Mouse (Mus musculus): Measurements from ENCODE around the gene Zfp667.
"Not testable (repeated sequence)": the region's sequence is repeated elsewhere in the genome, so short reads cannot be mapped to it uniquely, and the experiment has no call there.

Zfp667 gene

DNA sequence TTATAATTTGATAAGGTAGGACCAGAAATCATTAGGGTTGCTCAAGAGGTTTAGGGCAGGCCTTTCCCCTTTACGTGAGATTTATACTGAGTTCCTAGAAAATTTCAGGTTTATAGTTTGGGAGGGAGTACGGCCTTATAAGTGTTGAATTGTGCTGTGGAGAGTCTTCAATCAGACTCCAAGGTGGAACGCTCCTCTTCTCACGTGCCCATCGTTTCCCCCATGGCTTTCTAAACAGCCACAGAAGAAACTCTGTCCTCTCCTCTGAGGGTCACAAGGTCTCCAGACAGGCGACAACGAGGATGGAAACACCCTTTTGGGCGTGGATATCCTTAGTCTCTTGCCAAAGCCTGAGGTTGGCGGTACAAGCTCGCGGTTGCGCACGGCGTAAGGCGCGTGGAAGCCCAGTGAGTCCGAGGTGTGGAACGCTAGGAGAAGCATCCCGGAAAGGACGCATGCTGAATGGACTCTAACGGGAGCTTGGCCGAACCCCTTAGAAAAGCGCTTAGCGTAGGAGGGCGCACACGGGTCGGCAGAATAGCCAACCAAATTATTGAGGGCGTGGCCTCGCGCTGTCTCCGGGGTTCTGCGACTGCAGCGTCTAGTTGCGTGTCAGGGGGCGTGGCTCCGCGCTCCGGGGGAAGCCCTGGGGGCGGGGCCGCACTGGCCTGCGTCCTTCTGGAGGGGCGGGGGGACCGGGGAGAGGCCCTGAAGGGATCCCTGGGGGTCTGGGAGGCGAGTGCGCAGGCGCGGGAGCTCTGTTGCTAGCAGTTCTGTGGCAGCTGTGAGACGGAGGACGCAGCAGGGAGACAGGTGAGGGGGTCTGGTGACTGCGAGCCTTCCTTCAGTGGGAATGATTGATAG is at the start of gene Zfp667:
Gene Zfp667, plus strand, starts transcription at position 738 of the 864 bp plus-strand sequence.
- DNase-seq (ENCODE audit: low read depth, low spot score), result peak; percentile 99

- no peak for DNase-seq (ENCODE audit: low read depth, low spot score)
Measured at GRCm38 (mm10) chr7:6239787-6240186, 46.6 kb upstream of the Zfp667 start.

- peak; percentile 60 for DNase-seq (ENCODE audit: low read depth, low spot score)
Measured at GRCm38 (mm10) chr7:6240841-6241425, 45.4 kb upstream of the Zfp667 start.

DNA sequence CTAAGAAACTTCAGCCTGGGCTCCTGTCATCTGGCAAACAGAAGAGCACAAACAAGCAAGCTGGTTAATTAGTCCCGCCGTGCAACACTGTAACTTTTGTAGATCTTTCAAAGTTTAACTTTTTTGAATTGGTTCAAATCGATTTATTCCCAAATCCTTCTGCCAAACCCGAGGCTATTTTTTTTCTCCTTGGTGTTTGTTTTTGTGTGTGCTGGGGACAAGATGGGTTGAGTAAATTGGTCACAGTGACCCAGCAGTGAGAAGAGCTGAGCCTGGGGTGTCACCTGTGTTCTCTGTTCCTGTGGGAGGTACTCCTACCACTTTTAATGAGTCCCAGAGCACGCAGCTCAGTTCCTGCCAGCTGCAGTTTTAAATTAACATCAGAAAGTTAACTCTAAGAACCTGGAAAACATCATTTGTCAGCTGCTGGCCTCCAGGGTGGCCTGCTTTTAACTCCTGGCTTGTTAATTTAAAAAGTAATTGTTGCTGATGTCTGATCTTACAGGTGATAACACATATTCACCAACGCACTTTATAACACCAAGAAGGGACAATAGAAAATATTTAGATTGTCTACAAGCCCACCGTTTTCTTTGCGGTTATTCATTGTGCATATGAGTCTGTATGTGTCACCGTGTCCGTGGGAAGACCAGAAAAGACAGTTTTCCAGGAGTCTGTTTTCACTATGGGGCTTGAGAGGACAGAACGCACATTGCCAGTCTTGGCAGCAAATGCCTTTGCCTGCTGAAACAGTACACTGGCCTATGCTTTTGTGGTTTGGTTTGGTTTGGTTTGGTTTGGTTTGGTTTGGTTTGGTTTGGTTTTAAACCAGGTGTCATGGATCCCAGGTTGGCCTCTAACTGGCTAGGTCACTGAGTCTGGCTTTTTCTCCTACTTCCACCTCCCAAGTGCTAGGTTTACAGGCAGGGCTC is 41.8 kb upstream of the Zfp667 start:
- DNase-seq (ENCODE audit: low read depth, low spot score), result no peak

GRCm38 (mm10) chr7:6252410-6252809 is 34.0 kb upstream of the Zfp667 start, which contains the start of gene Epp13:
Gene Epp13 (plus strand): TSS chr7:6252710.
- DNase-seq (ENCODE audit: low read depth, low spot score), result no peak

DNA sequence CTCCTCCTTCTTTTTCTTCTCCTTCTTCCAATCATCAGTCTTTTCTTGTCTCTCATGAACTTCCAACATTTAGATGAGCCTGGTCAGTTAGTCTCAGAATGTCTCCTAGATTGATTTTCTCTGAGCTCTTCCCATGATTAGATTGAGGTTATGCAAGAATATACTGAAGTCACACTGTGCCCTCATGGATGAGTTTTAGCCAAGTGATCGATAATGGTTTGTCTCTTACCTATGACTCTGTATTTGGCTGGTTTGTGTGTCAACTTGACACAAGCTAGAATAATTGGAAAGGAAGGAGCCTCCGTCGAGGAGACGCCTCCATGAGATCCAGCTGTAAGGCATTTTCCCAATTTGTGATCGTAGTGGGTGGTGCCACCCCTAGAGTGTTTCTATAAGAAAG is 31.9 kb upstream of the Zfp667 start:
- no peak for DNase-seq (ENCODE audit: low read depth, low spot score)

- DNase-seq (ENCODE audit: low read depth, low spot score), result no peak
Measured at GRCm38 (mm10) chr7:6257386-6257785, 29.0 kb upstream of the Zfp667 start.

GRCm38 (mm10) chr7:6258232-6259220 is 27.9 kb upstream of the Zfp667 start:
- no peak for DNase-seq (ENCODE audit: low read depth, low spot score)

DNA sequence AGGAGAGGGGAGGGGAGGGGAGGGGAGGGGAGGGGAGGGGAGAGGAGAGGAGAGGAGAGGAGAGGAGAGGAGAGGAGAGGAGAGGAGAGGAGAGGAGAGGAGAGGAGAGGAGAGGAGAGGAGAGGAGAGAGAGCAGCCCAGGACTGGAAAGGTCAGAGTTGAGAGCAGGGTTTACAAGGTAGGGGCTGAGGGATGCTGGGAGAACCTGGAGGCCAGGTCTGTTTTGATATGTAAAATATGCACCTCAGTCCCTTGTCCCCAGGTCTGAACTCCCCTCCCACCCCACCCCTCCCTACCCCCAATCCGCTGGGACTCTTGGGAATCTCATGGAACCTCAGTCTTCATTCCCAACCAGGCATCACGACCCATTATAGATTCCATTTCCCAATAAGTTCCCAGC is 26.4 kb upstream of the Zfp667 start:
- DNase-seq (ENCODE audit: low read depth, low spot score), result not testable (repeated sequence)

DNA sequence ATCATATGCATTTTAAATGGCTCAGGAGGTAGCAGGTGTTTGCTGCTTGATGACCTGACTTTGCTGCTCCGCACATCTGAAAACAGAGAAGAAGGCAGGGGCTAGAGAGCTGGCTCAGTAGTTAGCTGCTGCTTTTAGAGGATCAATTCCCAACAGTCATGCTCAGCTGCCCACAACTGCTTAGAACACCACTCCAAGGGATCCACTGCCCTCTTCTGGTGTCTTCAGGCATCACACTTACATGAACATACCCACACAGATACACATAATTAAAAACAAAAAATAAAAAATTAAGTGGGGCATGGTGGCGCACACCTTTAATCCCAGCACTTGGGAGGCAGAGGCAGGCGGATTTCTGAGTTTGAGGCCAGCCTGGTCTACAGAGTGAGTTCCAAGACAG is 24.3 kb upstream of the Zfp667 start:
- DNase-seq (ENCODE audit: low read depth, low spot score), result peak; percentile 38

GRCm38 (mm10) chr7:6262984-6263383 is 23.4 kb upstream of the Zfp667 start:
- DNase-seq (ENCODE audit: low read depth, low spot score), result no peak

GRCm38 (mm10) chr7:6265695-6266094 is 20.7 kb upstream of the Zfp667 start:
- peak; percentile 75 for DNase-seq (ENCODE audit: low read depth, low spot score)

- no peak for DNase-seq (ENCODE audit: low read depth, low spot score)
Measured at GRCm38 (mm10) chr7:6277906-6278305, 8.5 kb upstream of the Zfp667 start.

DNA sequence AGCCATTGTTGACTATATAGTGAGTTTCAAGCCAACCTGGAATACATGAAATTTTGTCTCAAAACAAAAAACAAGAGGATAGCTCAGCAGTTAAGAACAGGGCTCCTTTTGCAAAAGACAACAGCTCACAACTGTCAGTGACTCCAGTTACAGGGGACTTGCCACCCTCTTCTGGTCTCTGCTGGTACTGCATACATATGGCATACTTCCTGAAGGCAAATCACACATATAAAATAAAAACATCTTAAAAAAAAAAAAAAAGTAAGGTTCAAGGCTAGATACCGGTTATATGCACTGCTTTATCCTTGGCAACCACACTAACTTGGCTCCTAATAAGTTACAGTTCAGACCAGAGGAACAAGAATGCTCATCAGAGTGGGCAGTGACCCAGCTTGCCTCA is 3.6 kb upstream of the Zfp667 start:
- DNase-seq (ENCODE audit: low read depth, low spot score), result peak; percentile 87

- peak; percentile 94 for DNase-seq (ENCODE audit: low read depth, low spot score)
Measured at GRCm38 (mm10) chr7:6283451-6284075, 2.8 kb upstream of the Zfp667 start.

DNA sequence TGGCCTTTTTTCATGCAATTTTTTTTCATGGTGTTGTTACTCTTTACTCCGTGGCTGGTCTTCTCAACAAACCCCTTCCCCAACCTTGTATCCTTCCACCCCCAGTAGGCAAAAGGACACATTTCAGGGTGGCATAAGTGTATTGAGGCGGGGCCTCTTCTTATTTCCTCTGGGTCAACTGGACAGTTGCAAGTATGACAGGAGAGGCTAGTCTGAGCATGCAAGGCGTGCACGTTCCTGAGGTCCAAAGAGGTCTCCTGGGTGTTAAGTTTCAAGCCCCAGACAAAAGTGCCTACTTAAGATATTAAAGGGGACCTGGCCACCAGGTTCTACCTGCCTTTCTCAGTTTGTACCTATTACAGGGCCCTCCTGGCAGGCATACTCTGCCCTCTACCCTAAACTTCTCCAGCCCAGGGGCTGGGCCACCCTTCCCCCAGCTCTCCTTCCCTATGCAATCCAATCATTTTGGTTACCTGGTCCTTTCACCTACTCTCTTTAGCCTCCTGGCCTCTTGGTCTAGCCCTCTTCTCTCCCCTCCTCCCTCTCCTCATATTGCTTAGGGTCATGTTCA is 1.9 kb upstream of the Zfp667 start:
- DNase-seq (ENCODE audit: low read depth, low spot score), result peak; percentile 14

DNA sequence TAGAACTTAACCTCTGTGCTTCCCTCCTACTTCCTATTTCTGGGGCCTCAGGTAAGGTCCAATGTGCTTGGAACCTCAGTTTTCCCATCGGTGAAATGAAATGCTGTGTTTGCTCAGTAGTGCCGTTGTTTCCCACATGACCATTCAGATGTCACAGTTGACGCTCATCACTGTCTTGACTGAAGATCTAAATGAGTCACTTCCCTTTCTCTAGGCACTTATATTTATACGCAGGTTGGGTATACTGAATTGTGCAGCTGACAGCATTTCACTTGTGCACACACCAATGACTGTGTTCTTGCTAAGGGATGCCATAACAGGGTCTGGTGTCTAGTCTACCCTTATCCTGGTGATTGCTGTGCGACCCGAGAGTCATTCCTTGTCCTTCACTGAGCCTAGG is 1.0 kb upstream of the Zfp667 start:
- DNase-seq (ENCODE audit: low read depth, low spot score), result peak; percentile 87

- DNase-seq (ENCODE audit: low read depth, low spot score), result no peak
Measured at GRCm38 (mm10) chr7:6286921-6287531, 647 bp downstream of the Zfp667 start.

DNA sequence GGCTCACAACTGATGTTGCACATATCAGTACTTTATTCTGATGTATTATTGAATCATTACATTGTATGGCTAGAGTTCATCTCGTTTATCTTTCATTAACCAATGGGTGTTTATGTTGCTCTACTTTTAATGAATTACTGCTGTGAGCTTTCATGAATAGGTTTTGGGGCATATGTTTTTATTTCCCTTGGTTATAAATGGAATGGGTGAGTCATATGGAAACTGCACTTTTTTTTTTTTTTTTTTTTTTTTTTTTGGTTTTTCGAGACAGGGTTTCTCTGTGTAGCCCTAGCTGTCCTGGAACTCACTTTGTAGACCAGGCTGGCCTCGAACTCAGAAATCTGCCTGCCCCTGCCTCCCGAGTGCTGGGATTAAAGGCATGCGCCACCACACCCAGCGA is 4.7 kb downstream of the Zfp667 start:
- peak; percentile 14 for DNase-seq (ENCODE audit: low read depth, low spot score)

Measured in A20 (cell line).